Mouse (Mus musculus) megakaryocyte, embryonic 14.5 days (primary cell): Measurements from ENCODE around the gene Shroom4.

Source experiments
- FLI1 ChIP-seq: IDR thresholded peaks from 2 replicates; pipeline ENCODE4 v1.6.1; 2012; ENCODE audit warnings: low read length, inconsistent platforms, mixed read lengths
- GATA1 ChIP-seq: IDR thresholded peaks from 3 replicates; pipeline ENCODE4 v1.6.1; 2012; ENCODE audit warnings: mixed read lengths, low read length, inconsistent platforms, borderline replicate concordance

DNA sequence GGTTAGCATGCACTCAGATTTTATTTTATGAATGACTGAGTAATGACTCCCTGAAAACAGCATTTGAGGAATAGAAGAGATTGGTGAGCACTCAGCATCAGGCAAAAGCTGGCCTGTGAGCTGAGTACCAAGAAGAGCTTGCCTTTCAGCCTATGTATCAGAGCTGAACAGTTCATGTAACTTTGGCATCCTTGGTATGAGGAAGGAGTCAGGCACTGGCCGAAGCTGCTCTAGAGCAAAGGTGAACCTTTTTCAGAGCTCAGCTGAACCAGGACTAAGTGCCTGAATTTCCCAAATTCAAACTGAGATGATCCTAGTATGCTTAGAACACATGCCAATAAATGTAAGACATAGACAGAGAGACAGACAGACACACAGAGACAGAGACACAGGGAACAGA is 5.8 kb upstream of the Shroom4 start:
- TF ChIP-seq GATA1, result no peak
- no peak for TF ChIP-seq FLI1
